Mouse (Mus musculus) mature B cell (primary cell): ENCODE results near the gene Srrm4.

Experiments used
- in situ Hi-C: fragments of 300-500 bp; cut with MboI; formaldehyde crosslinking; loops from 2 replicates; pipeline ENCODE4 v1.14.3; 2019

Srrm4 gene

DNA sequence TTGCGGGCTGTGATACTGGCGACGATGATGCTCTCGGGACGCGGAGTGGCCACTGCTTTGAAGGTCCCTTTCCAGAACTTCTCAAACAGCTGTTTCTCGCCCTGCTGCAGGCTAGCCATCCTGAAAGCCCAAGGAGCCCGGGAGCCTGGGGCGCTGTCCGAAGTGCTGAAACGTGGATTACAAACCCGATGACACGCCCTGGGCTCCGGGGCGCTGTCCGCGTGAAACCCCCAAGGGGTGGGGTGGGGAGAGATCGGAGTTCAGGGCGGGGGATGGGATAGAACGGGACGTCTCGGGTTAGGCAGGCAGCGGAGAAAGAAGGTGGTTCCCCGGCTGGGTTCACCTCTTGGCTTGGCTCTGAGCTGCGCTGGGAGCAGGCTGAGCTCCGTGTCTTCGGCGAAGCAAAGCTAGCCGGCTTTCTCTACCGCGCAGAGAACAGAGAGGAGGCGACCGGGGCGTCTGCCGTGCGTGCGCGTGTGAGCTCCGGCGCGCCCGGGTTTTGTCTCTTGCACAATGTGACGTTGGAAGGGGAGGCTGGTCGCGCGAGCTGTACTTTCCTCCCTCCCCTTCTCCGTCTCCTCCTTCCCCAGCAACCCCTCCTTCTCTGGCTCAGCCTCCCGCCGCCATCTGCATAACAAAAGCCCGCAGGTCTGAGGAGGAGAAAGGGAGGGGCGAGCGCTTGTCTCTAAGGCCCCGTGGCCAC lies at the start of gene Srrm4:
Srrm4 (minus strand) TSS at position 472 of the 703 bp plus-strand sequence.
- in situ Hi-C loops = no loop called here

- in situ Hi-C loops = no loop called here
Measured at GRCm38 (mm10) chr5:116592801-116593430, 1.3 kb upstream of the Srrm4 start.

DNA sequence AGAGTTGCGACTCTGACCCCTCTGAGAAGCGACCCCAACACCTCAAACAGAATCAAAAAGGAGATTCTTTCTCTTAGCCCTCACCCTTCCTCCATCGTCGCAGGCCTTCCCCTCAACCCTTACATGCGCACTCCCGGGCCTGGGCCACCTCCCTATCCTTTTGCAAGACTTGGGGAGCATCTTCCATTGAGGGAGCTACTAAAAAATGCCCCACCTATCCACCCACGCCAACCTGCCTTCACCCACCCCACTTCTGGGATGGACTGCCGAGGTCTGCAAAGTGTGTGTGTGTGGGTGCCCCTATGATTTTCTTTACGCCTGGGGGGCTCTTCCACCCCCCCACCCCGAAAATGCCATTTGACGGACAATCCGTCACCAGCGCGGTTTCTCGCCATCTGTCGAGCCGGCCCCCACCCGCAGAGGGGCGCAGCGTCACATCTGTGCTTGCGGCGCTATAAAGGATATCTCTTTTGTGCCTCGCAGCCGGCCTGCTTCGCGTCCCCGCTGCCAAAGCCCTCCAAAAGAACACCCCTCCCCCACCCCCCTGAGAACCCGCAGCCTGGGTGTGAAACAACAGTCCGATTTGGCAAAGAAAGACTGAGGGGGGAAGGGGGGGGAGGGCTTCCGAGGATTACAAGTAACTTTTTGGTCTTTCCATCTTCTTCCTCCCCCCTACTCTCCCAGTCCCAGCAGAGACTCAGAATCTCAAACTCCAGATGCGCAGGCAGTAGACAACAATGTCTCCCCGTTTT lies 608 bp upstream of the Srrm4 start:
- in situ Hi-C loops = no loop called here

GRCm38 (mm10) chr5:116590698-116591097 lies 919 bp downstream of the Srrm4 start:
- in situ Hi-C loops = no loop called here

GRCm38 (mm10) chr5:116589631-116590030 lies 2.0 kb downstream of the Srrm4 start:
- in situ Hi-C loops = no loop called here

- in situ Hi-C loops = no loop called here
Measured at GRCm38 (mm10) chr5:116588836-116589235, 2.8 kb downstream of the Srrm4 start.

DNA sequence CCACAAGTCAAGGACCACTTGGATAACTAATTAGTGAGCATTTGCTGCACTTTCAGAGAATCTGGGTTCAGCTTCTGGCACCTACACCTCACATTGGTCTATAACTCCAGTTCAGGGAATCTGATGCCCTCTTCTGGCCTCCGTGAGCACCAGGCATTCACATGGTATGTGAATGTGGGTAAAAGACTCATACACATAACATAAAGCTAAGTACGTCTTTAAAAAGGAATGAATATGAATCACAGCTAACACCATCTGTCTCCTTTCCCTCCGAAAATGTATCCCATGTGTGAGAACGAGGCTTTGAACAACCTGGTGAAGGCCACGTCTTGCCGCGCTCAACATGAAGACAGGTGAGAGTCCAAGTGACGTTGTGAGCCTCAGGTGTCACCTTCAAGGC lies 12.1 kb downstream of the Srrm4 start:
- in situ Hi-C loops = no loop called here

DNA sequence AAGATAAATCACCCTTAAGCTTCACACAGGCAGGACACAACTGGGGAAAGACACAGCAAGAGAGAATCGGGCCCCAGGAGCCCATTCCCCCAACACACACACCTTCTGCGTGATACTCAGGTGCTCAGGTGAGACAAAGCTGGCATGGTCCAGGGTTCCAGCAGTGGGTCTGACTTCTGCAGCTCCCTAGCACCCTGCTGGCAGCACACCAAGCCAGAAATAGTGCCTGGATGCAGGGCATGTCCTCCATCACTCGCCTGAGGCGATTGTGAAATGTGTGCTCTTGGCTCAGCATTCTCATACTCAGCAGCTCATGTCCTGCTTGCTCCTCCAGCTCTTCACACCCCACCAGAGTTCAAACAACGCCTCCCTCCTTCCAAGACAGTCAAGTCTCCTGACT lies 14.5 kb downstream of the Srrm4 start:
- in situ Hi-C loops = no loop called here

DNA sequence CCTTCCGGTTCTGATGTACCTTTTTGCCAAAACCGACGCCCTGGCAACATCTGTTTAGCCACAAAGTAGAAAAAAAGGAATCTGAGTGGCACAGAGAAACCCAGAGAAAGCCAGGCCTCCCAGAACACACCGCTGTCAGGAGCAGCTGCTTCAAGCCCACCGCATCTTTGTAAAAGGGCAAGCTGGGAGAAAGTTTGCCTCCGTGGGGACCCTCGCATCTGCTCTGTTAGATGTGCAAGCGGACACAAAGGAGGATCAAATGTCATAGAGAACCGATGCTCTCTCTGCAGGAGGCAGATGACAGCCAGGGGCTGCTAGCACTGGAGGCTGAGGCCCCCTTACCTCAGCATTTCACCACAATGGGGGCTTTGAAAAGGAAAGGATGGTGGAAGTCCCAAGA lies 18.3 kb downstream of the Srrm4 start:
- in situ Hi-C loops = no loop called here

DNA sequence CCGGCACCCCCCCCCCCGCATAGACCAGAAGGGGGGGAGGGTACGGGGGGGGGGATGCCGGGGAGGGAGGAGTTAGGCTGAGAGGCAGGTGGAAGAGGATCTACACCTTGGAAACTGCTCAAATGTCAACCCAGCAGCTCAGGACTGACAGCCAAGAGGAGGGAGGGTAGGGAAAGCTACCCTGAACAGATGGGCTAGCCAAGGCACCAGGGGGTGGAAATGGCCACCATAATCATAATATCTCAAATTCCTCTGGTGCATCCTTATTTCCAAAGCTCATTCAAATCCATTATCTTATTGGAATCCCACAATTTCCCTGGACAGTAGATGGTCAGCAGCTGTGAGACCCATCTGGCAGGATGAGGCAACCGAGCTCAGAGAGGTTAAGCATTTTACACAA lies 19.7 kb downstream of the Srrm4 start:
- in situ Hi-C loops = no loop called here

DNA sequence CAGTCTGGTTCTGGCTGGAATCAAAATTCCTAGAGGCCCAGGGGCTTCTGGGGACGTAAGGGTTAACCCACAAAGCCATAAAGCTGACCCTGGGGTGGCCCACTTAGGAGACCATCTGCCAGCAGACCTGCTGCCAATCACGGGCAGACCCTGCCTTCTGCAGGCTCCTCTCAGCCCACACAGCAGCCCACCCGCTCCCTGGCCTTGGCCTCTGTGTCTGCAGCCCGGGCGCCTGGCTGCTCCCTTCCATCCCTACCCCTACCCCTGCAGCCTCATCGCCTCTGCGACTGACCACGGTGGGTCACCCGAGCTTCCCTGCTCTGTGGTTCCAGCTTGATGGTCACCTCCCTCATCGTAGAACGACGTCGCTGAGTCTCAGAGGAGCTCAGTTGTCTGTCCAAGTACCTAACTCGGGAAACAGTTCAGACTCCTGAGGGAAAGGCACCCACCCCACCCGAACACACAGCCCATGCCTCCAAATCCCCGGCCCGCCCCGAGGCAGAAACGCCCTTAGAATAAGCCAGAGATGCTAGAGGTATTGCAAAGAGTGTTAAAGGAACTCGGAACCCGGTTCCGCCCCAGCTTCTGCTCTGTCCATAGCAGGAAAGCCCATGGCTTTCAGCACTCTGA lies 20.3 kb downstream of the Srrm4 start:
- in situ Hi-C loops = no loop called here

- in situ Hi-C loops = no loop called here
Measured at GRCm38 (mm10) chr5:116570566-116570965, 21.1 kb downstream of the Srrm4 start.

- in situ Hi-C loops = no loop called here
Measured at GRCm38 (mm10) chr5:116569629-116570028, 22.0 kb downstream of the Srrm4 start.

DNA sequence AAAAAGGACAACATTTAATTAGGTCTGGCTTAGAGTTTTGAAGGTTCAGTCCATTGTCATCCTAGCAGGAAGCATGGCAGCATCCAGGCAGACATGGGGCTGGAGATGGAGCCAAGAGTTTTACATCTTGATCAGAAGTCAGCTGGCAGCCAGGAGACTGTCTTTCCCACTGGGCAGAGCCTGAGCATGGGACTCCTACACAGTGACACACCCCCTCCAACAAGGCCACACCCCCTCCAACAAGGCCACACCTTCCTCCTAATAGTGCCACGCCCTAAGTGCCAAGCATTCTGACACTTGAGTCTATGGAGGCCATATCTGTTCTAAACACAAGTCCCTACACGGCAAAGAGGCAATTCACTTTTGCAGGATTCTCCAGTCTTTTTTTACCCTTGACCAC lies 23.6 kb downstream of the Srrm4 start:
- in situ Hi-C loops = no loop called here

- in situ Hi-C loops = no loop called here
Measured at GRCm38 (mm10) chr5:116567298-116567697, 24.3 kb downstream of the Srrm4 start.

GRCm38 (mm10) chr5:116566385-116567045 lies 25.1 kb downstream of the Srrm4 start:
- in situ Hi-C loops = no loop called here

DNA sequence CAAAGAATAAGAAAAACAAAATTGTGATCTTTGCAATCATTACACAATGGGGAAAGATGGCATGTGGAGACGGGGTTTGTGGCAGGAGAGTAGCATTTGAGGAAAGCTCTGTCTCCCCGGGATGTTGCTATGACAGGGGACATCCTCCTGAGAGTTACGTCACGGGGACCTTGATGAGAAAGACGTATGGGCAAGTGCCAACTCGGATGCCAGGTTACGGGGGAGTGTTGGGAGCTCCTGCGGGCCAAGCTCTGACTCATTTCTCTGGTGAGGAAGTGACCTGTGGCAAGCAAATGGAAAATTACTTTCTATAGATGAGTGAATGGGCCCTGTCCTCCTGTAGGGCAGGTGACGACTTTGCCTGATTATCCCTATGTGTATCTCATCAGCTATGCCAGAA lies 26.0 kb downstream of the Srrm4 start:
- in situ Hi-C loops = no loop called here

GRCm38 (mm10) chr5:116564391-116564790 lies 27.2 kb downstream of the Srrm4 start:
- in situ Hi-C loops = no loop called here

DNA sequence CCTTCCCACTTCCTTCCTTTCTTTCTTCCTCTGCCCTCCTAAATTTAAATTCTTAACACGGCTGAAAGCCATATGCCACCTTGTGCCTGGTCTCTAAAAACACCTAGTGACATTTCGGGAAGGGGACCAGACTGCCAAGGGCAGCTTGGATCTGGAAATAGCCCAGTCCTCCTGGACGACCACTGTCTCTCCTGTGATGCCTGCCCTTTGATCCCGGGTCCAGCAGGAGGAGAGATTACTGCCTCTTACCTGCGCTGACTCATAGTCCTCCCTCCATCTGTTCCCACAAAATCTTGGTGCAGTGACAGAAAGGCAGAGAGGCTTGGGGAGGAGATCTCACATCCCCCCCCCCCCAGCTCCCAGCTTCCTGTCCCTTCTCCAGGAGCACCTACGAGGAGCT lies 27.9 kb downstream of the Srrm4 start:
- in situ Hi-C loops = no loop called here

DNA sequence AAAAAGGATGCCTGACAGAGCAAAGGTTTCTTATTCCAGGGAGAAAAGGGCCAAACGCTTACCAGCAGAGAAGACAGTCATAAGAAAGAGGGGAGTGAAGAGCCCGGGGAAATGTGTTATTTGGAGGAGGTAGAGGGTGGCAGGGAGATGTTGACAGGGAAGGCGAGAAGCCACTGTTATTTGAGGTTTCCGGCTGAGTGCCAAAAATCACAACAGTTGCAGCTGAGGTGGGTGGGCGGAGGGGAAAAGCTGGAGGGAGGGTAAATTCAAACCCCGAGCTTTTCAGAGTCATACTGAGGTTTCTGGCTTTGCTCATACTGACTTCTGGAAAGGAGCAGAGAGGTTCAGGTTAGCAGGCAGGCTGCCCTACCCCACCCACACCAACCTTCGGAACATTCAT lies 32.5 kb downstream of the Srrm4 start:
- in situ Hi-C loops = no loop called here

DNA sequence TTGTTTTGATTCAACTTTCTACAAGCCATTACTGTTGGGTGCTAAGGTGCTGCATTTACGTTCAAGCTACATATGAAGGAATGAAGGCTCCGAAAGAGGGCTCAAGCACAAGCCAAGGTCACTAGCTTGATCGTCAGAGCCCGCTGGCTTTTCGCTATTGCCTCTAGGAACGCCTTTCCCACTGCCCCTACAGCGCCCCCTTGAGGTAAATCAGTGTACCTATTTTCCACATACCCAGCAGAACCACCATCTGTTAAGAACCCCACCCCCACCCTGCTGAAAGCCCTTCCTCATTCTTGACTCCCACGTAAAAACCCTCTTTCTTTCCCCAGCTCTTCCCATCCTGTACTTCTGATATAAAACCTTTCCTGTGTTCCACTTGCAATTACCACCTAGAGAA lies 35.0 kb downstream of the Srrm4 start:
- in situ Hi-C loops = no loop called here

GRCm38 (mm10) chr5:116553868-116554267 lies 37.7 kb downstream of the Srrm4 start:
- in situ Hi-C loops = no loop called here
